Mouse (Mus musculus) skeletal muscle tissue, adult 2 months (tissue): ENCODE results near the gene Ddah2.

ENCODE experiments used
- DNase-seq: peaks from one replicate; pipeline ENCODE4 v3.0.0-alpha.2; 2012; ENCODE audit warnings: low read depth, low spot score

Gene Ddah2

GRCm38 (mm10) chr17:35077285-35077684, 18.4 kb downstream of the Ddah2 start:
- DNase-seq, result no peak

- DNase-seq, result no peak
These were observed 19.0 kb downstream of the Ddah2 start, which contains the start of gene Ly6g6d for GRCm38 (mm10) chr17:35077786-35078233. TSS of gene Ly6g6d (minus strand) at chr17:35078065.

DNA sequence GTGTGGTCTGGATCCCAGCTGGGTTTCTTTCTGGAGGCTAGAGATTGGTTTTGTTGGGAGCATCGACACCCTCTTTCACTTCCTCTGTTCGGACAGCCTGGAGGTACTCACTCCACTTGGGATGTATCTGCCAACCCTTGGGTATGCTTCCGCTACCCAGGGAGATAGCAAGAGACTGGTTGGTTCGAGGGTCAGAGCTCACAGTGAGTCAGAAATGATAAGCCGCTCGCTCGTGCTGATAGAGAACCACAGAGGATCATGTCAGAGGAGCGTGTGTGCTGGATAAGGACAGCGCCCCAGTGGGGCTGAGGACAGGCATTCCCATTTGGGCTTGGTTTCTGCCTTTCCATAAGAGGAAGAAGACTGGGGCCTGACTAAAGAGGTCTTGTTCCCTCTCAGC, 20.9 kb downstream of the Ddah2 start:
- DNase-seq, result no peak

- DNase-seq, result no peak
These were observed 21.4 kb downstream of the Ddah2 start for GRCm38 (mm10) chr17:35080248-35080647.

DNA sequence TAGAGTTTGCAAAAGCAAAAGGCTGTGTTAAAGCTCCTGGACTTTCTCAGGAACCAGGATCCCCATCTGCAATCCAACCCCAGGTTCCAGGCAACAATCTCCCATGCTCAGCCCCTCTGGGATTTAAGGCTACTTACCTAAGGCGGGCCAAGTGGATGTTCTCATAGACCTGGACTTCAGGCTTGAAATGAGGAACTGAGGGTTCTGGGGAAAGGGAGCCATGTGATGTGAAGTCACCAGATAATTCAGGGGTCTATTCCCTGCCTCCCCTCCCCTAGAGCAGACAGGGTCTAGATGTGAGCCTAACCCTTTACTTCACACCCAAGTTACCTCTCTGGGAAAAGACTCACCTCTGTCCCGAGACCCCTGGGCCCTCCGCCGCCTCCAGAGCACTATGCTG, 21.9 kb downstream of the Ddah2 start:
- no peak for DNase-seq

DNA sequence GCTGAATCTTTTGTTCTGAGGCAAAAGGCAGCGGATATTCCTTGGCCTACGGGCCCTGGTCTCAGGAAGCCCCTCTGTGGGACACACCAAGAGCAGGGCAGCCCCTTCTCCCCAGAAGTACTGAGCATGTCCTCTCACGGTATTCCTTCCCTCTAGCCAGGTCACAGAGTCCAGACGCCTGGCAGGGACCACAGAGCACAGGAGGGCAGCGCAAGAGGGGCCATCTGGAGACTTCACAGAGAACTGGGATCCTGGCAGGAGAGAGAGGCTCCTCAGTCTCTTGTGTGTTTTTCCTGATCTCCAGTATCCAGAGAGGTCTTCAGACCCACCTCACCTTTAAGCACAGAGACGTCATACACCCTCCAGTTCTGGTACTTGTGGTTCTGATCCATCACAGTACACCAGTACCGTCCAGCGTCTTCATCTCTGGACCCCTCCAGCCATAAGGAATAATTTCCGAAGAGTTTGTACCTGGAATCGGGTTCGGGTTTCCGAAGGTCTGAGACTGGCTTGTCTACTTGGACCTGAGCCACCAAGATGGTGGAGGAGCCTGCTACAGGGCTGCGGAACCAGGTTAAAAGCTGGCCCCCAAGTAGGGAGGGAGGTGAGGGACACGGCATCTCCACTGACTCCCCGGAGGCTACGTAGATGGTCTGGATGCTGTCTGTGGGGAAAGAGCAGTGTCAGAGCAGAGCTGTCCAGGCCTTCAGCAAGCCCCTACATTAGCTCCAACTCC, 24.2 kb downstream of the Ddah2 start:
- no peak for DNase-seq

- DNase-seq, result no peak
These were observed 25.2 kb downstream of the Ddah2 start for GRCm38 (mm10) chr17:35083929-35084497.

DNA sequence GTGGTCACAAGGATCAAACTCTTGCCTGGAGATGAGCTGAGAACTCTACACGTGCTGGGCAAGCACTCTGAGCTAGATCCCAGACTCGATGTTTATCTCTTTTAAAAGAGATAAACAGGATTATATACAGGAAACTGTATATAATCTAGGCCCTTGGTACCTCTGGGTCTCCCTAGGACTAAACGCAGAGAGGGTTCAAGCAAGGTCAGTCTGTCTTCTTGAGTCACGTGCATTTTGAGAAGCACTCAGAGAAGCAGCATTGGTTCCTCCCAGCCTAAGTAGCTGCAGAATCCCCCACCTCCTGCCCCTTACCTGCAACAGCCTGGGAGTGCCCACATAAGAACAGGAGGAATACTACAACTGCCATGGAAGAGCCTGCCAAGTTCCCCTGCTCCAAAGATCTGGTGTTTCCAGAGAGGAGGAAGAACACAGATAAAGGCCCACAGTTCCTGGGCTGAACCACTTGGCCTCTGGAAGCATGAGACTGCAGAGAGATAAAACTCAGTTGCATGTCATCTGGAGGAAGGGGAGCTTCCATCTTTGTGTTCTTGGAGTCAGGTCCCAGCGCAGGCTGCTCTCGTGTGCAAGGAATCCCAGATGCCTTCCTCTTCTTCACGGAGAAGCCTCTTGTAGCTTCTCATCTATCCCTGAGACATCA, 26.5 kb downstream of the Ddah2 start, which contains the start of gene Ly6g6f:
Ly6g6f (minus strand) TSS at position 403 of the 658 bp plus-strand sequence.
- no peak for DNase-seq

DNA sequence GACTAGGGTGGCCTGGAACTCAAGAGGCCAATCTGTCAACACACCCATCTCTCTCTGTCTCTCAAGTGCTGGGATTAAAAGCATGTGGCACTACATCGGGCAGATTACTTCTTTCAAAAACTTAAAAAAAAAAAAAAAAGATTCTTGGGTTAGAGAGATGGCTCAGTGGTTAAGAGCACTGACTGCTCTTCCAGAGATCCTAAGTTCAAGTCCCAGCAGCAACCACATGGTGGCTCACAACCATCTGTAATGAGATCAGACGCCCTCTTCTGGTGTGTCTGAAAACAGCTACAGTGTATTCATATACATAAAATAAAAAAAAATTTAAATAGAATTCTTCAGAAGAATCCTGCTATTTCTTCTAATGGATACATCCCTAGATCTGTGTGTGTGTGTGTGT, 29.3 kb downstream of the Ddah2 start:
- DNase-seq, result no peak

DNA sequence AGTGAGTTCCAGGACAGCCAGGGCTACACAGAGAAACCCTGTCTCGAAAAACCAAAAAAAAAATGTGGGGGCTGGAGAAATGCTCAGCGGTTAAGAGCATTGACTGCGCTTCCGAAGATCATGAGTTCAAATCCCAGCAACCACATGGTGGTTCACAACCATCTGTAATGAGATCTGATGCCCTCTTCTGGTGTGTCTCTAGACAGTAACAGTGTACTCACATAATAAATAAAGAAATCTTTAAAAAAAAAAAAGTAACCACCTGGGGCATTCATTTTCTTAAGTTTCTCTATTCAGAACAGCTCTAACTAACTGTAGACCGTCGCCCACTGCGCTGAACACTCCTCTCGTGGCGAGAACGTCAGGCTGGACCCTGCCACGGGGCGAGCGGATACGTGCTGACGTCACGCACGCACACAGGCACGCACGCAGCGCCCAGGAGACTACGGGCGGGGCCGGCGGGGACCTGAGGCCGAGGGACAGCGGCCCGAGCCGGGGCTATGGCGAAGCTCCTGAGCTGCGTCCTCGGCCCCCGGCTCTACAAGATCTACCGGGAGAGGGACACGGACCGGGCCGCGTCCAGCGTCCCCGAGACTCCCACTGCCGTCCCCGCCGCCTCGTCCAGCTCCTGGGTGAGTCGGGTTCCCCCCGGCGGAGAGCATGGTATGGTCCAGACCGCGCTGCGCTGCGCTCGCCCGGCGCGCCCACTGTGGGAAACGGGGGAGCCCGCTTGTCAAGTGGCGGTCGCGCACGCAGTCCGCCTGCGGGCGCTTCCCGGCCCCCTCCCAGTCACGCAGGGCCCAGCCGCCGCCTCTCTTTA, 30.2 kb downstream of the Ddah2 start, which contains the start of gene Abhd16a:
Abhd16a (plus strand) TSS at position 439 of the 820 bp plus-strand sequence.
- peak; percentile 89 for DNase-seq

DNA sequence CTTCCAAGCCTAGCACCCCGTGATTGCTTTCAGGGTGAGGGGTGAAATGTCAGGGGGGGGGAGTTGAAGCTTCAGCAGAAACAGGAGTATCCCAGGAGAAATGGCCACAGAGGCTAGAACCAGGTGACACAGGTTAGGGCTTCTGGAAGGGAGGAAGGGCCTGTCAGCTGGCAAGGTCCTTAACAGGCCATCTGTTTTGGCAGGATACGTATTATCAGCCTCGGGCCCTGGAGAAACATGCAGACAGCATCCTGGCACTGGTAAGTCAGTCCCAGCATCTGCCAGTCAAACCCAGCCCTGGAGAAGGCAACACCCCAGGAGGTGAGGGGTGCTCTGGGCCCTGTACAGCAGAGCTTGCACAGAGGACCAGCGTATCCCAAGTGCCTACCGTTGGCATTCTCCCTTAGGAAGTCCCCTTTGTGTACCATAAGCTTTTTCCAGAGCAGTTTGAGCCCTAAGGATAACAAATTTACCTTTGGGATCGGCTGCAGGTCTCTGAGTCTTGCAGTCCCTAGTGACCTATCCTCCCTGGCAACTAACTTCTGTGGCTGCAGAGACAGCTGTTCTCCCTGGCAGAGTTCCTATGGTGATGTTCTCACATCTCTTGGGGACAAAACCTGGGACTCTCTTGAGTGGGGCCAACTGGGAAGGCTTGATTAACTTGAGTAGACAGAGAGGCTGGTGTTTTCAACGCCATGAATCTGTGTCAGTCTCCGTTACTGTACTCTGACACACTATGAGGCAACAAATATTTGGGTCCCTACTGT, 31.5 kb downstream of the Ddah2 start:
- peak; percentile 65 for DNase-seq

DNA sequence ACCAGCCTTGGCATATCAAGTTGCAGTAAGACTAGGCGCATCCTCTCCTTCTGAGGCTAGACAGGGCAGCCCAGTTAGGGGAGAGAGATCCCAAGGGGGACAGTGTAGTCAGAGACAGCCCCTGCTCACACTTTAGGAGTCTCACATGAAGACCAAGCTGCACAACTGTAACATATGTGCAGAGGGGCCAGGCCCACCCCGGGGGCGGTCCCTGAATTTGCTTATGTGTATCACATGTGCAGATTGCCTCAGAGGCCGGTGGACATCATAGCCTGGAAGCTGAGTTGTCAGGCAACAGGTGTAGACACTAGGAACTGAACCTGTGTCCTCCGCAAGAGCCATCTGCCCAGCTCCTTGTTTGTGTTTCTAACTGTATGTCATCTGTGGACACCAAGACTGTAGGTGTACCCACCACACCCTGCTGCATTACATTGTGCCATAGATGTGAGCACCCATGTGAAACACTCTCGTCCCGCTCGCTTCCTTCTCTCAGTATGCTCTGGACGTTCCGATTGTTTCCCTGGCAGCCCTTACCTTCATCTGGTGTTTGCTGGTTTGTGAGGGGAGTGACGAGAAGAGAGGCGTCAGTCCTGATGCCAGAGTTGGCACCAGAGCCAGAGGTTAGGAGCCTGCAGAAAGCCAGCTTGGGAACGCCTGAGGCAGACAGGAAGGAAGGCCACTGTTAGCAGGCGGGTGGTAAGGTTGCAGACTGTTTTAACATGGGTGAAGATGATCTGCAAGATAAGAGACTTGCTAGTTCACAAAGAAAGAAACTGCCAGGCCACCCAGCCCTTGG, 33.8 kb downstream of the Ddah2 start:
- DNase-seq, result no peak

GRCm38 (mm10) chr17:35094475-35095365, 35.9 kb downstream of the Ddah2 start:
- no peak for DNase-seq

GRCm38 (mm10) chr17:35096597-35096996, 37.8 kb downstream of the Ddah2 start:
- no peak for DNase-seq

DNA sequence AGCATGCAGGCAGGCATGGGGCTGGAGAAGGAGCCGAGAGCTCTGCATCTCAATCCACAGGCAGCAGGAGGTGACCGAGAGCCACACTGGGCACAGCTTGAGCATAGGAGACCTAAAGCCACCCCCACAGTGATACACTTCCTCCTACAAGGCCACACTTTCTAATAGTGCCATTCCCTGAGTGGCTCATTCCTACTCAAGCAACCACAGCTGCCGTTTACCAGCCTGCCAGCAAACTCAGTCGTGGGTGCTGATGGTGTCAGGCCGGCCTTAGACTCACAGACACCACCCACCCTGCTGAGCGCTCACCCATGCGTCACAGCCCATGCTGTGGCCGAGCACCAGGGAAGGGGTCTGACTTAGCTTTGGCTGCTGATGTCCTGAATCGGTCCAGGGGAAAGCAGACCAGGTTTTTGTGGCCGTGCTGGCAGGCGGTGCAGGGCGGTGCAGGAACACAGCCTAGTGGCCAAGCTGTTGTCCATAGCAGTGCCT, 38.4 kb downstream of the Ddah2 start:
- DNase-seq, result no peak

DNA sequence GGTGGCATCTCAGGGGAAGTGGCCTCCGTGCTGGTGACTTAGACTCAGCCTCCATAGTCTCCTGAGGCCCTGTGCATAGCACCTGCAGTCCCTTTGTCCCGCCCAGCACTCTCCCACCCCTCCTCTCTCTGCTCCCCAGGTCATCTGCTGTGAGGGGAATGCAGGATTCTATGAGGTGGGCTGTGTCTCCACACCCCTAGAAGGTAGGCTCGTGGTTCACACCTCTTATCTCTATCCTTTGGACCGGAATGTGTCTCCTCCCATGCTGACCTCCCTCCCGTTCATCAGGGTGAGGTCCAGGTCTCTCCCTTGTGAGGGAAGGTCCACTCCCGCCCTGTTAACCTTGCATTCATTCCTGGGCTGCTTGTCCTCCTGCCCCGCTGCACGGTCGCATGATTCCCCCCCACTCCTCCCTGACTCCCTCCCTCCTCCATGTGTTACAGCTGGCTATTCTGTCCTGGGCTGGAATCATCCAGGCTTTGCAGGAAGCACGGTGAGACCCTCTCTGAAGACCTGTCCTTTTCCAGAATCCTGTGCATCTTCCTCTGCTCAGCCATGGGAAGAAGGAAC, 41.4 kb downstream of the Ddah2 start:
- no peak for DNase-seq

GRCm38 (mm10) chr17:35101161-35101560, 42.3 kb downstream of the Ddah2 start:
- no peak for DNase-seq

GRCm38 (mm10) chr17:35102299-35102698, 43.5 kb downstream of the Ddah2 start:
- DNase-seq, result no peak
